Mouse (Mus musculus): ENCODE measurements around the gene Ptges2. TPM values are rescaled to one million over a fixed set of nuclear protein-coding genes. Genes with fewer than 3 reads are reported as not detected.

Ptges2 gene
- polyA plus RNA-seq, 1 experiment from 2014 or later: 42.7 TPM

DNA sequence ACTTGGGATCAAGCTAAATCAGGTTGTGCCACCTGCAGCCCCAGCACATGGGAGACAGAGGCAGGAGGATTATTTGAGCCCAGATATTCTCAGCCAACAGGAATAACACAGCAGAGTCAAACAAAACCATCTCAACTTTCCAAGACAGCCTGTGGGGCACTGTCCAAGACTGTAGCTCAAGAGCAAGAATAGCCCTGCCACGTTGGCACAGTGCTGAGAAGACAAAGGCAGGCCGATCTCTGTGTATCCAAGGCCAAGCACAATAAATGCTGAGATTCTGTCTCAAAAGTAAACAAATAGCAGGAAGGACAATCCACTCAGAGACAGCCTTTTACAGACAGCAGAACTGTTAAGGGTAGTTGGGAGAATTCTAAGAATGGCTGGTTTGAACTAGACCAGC is 44.5 kb downstream of the Ptges2 start:
- no peaks in the 10 kb centered on the region for H3K9me3 ChIP-seq (ENCODE audit: control insufficient read depth, low read length)
- no peak overlapping the region for H3K4me3 ChIP-seq (replicated peaks; ENCODE audit: low read length)
- H3K36me3 ChIP-seq (ENCODE audit: control insufficient read depth, insufficient read depth): no peaks in the 10 kb centered on the region
- no peaks in the 10 kb centered on the region for H3K27me3 ChIP-seq (replicated peaks; ENCODE audit: control insufficient read depth, insufficient read depth, low read length)
- no peak for ATAC-seq
- no peak overlapping the region for H3K9ac ChIP-seq (replicated peaks; ENCODE audit: low read depth, low read length)
- WGBS: 9% methylated on average over 2 of the region's 2 CpGs
- no peak overlapping the region for H3K4me2 ChIP-seq (ENCODE audit: low read length)
- H3K4me1 ChIP-seq (replicated peaks; ENCODE audit: control insufficient read depth, insufficient read depth, low read length): peaks cover 12% of the 10 kb centered on the region
- peak overlapping the region; percentile 43; the same call in 1 of the 2 replicates for H3K27ac ChIP-seq (ENCODE audit: low read length)

DNA sequence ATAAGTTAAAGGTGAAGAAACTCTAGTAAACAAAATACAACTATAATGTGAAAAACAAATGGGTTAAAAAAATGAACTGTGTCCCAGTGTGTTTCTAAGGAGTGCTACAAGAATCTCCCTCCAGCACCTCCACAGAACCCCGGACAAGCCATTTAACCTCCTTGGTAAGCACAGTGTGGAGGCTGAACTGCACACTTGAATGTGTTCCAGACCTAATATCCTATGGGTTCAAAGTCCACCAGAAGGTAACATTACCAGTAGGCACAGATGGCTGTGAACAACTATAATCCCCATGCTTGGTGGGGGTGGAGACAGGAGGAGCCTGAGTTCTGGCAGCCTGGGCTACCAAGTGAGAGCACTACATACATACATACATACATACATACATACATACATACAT is 44.9 kb downstream of the Ptges2 start:
- H3K4me3 ChIP-seq (replicated peaks; ENCODE audit: low read length): no peak overlapping the region
- WGBS: 67% methylated on average over 1 of the region's 1 CpGs
- H3K36me3 ChIP-seq (ENCODE audit: control insufficient read depth, insufficient read depth): no peaks in the 10 kb centered on the region
- no peak for ATAC-seq
- H3K4me1 ChIP-seq (replicated peaks; ENCODE audit: control insufficient read depth, insufficient read depth, low read length): peaks cover 12% of the 10 kb centered on the region
- no peak overlapping the region for H3K4me2 ChIP-seq (ENCODE audit: low read length)
- H3K27me3 ChIP-seq (replicated peaks; ENCODE audit: control insufficient read depth, insufficient read depth, low read length): no peaks in the 10 kb centered on the region
- H3K9ac ChIP-seq (replicated peaks; ENCODE audit: low read depth, low read length): no peak overlapping the region
- no peak overlapping the region for H3K27ac ChIP-seq (ENCODE audit: low read length)
- H3K9me3 ChIP-seq (ENCODE audit: control insufficient read depth, low read length): no peaks in the 10 kb centered on the region

DNA sequence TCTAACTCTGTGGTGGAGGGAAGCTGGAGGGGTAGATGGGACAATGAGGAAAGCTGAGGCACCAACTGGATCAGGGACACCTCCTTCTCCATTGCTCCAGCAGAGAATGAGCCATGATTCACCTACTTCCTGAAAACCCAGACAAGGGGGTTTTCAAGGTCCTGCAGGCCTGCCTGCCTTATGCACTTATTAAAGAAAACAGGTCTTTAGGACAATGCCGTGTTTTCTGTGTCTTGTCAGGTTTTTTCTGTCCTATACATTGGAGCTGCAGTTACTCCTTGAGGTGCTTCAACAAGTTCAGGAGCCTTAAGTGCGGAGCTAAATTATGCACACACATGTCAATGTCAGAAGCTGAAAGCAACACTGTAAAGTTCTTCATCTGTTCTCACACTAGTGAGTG is 45.9 kb downstream of the Ptges2 start:
- 89% methylated on average over 2 of the region's 2 CpGs for WGBS
- H3K36me3 ChIP-seq (ENCODE audit: control insufficient read depth, insufficient read depth): no peaks in the 10 kb centered on the region
- no peaks in the 10 kb centered on the region for H3K9me3 ChIP-seq (ENCODE audit: control insufficient read depth, low read length)
- H3K4me1 ChIP-seq (replicated peaks; ENCODE audit: control insufficient read depth, insufficient read depth, low read length): peaks cover 12% of the 10 kb centered on the region
- no peak overlapping the region for H3K4me2 ChIP-seq (ENCODE audit: low read length)
- ATAC-seq: no peak
- H3K27ac ChIP-seq (ENCODE audit: low read length): no peak overlapping the region
- no peak overlapping the region for H3K4me3 ChIP-seq (replicated peaks; ENCODE audit: low read length)
- no peak overlapping the region for H3K9ac ChIP-seq (replicated peaks; ENCODE audit: low read depth, low read length)
- H3K27me3 ChIP-seq (replicated peaks; ENCODE audit: control insufficient read depth, insufficient read depth, low read length): no peaks in the 10 kb centered on the region

- 75% methylated on average over 1 of the region's 1 CpGs for WGBS
- H3K27ac ChIP-seq (ENCODE audit: low read length): no peak overlapping the region
Observed at GRCm38 (mm10) chr2:32445535-32445934, 49.8 kb downstream of the Ptges2 start.

GRCm38 (mm10) chr2:32447264-32447936 is 51.7 kb downstream of the Ptges2 start:
- H3K9ac ChIP-seq (replicated peaks; ENCODE audit: low read depth, low read length): no peak overlapping the region
- no peaks in the 10 kb centered on the region for H3K27me3 ChIP-seq (replicated peaks; ENCODE audit: control insufficient read depth, insufficient read depth, low read length)
- no peak for ATAC-seq
- peak overlapping the region; percentile 2; the same call in 1 of the 2 replicates for H3K4me2 ChIP-seq (ENCODE audit: low read length)
- peaks cover 24% of the 10 kb centered on the region for H3K4me1 ChIP-seq (replicated peaks; ENCODE audit: control insufficient read depth, insufficient read depth, low read length)
- peak overlapping the region; percentile 3 for H3K27ac ChIP-seq (ENCODE audit: low read length)
- WGBS: 44% methylated on average over 9 of the region's 9 CpGs
- no peaks in the 10 kb centered on the region for H3K9me3 ChIP-seq (ENCODE audit: control insufficient read depth, low read length)
- H3K36me3 ChIP-seq (ENCODE audit: control insufficient read depth, insufficient read depth): no peaks in the 10 kb centered on the region
- no peak overlapping the region for H3K4me3 ChIP-seq (replicated peaks; ENCODE audit: low read length)

More at GRCm38 (mm10) chr2:32445535-32445934, 49.8 kb downstream of the Ptges2 start:
- Histone ChIP-seq H3K36me3 (ENCODE audit: control insufficient read depth, insufficient read depth) (no peaks in the 10 kb centered on the region), H3K9me3 (ENCODE audit: control insufficient read depth, low read length) (no peaks in the 10 kb centered on the region), H3K27me3 (replicated peaks; ENCODE audit: control insufficient read depth, insufficient read depth, low read length) (no peaks in the 10 kb centered on the region), H3K4me3 (replicated peaks; ENCODE audit: low read length) (no peak overlapping the region), H3K4me2 (ENCODE audit: low read length) (no peak overlapping the region), H3K4me1 (replicated peaks; ENCODE audit: control insufficient read depth, insufficient read depth, low read length) (peaks cover 18% of the 10 kb centered on the region), H3K9ac (replicated peaks; ENCODE audit: low read depth, low read length) (no peak overlapping the region)
- ATAC-seq: no peak

GRCm38 (mm10) chr2:32448480-32448879 is 52.8 kb downstream of the Ptges2 start:
- H3K27me3 ChIP-seq (replicated peaks; ENCODE audit: control insufficient read depth, insufficient read depth, low read length): no peaks in the 10 kb centered on the region
- no peak overlapping the region for H3K4me3 ChIP-seq (replicated peaks; ENCODE audit: low read length)
- H3K27ac ChIP-seq (ENCODE audit: low read length): no peak overlapping the region
- no peak overlapping the region for H3K4me2 ChIP-seq (ENCODE audit: low read length)
- 93% methylated on average over 1 of the region's 1 CpGs for WGBS
- H3K4me1 ChIP-seq (replicated peaks; ENCODE audit: control insufficient read depth, insufficient read depth, low read length): peaks cover 34% of the 10 kb centered on the region
- no peak overlapping the region for H3K9ac ChIP-seq (replicated peaks; ENCODE audit: low read depth, low read length)
- H3K36me3 ChIP-seq (ENCODE audit: control insufficient read depth, insufficient read depth): no peaks in the 10 kb centered on the region
- H3K9me3 ChIP-seq (ENCODE audit: control insufficient read depth, low read length): no peaks in the 10 kb centered on the region
- ATAC-seq: no peak

GRCm38 (mm10) chr2:32449761-32450754 is 54.4 kb downstream of the Ptges2 start, which contains the start of gene Naif1:
Naif1 (plus strand) TSS chr2:32450457.
- H3K27ac ChIP-seq (ENCODE audit: low read length): peak within 1 kb of the TSS; percentile 99
- 75% methylated on average over 15 of the region's 15 CpGs for WGBS
- peaks cover 34% of the 10 kb centered on the region for H3K4me1 ChIP-seq (replicated peaks; ENCODE audit: control insufficient read depth, insufficient read depth, low read length)
- H3K4me3 ChIP-seq (replicated peaks; ENCODE audit: low read length): peak within 1 kb of the TSS; percentile 78
- peak within 1 kb of the TSS; percentile 77 for H3K4me2 ChIP-seq (ENCODE audit: low read length)
- no peaks in the 10 kb centered on the region for H3K9me3 ChIP-seq (ENCODE audit: control insufficient read depth, low read length)
- no peaks in the 10 kb centered on the region for H3K36me3 ChIP-seq (ENCODE audit: control insufficient read depth, insufficient read depth)
- H3K27me3 ChIP-seq (replicated peaks; ENCODE audit: control insufficient read depth, insufficient read depth, low read length): no peaks in the 10 kb centered on the region
- peak within 1 kb of the TSS; percentile 75 for H3K9ac ChIP-seq (replicated peaks; ENCODE audit: low read depth, low read length)
- ATAC-seq: no peak

GRCm38 (mm10) chr2:32450881-32451844 is 55.5 kb downstream of the Ptges2 start, which contains the start of gene Slc25a25:
Slc25a25 (minus strand) TSS chr2:32451445.
- no peaks in the 10 kb centered on the region for H3K9me3 ChIP-seq (ENCODE audit: control insufficient read depth, low read length)
- WGBS: under 1% methylated on average over 103 of the region's 103 CpGs

More at GRCm38 (mm10) chr2:32450881-32451844, 55.5 kb downstream of the Ptges2 start, which contains the start of gene Slc25a25:
- Histone ChIP-seq H3K9ac (replicated peaks; ENCODE audit: low read depth, low read length) (peak within 1 kb of the TSS; percentile 75), H3K4me1 (replicated peaks; ENCODE audit: control insufficient read depth, insufficient read depth, low read length) (peaks cover 34% of the 10 kb centered on the region), H3K4me3 (replicated peaks; ENCODE audit: low read length) (peak within 1 kb of the TSS; percentile 78), H3K27me3 (replicated peaks; ENCODE audit: control insufficient read depth, insufficient read depth, low read length) (no peaks in the 10 kb centered on the region), H3K4me2 (ENCODE audit: low read length) (peak within 1 kb of the TSS; percentile 77), H3K27ac (ENCODE audit: low read length) (peak within 1 kb of the TSS; percentile 99), H3K36me3 (ENCODE audit: control insufficient read depth, insufficient read depth) (no peaks in the 10 kb centered on the region)
- ATAC-seq: peak; percentile 88

All from forebrain, embryonic 16.5 days (tissue).